Mouse (Mus musculus) layer of hippocampus, postnatal 14 days (tissue): ENCODE measurements at regions not wholly inside any gene's neighbourhood (a gene's known extent, or its start where the extent isn't known, plus 50 kb on each side); places are given as distances from the start of the nearest gene placed in this dataset.
A peak's percentile ranks its signal among the peaks of the same experiment; 100 is the strongest.

Experiments used
- DNase-seq, 2 experiments: peaks; one replicate each; pipeline ENCODE4 v3.0.0; 2021 to 2022; ENCODE audit warnings: low spot score in 2 of 2, mixed read lengths in 1 of 2

GRCm38 (mm10) chr10:97778531-97778930 lies 52.0 kb upstream of the C030005K15Rik start:
- DNase-seq: no peak

DNA sequence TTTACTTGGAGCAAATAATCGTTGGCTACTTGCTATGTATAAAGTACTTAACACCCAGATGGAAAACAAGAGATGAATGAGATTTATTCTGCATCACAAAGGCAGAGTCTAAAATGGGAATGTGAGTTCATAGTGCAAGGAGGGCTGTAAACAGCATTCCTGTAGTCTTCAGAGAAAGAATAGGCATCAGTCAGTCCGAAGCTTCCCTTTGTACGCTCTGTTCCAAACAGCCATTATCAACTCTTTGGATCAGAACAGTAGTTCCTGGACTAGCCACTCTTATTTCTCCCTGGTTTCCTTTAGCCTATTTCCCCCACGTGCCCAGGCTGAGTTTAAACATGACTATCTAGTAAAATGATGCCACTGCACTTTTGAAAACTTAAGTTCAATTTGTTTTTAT lies 52.8 kb upstream of the C030005K15Rik start:
- DNase-seq: no peak

DNA sequence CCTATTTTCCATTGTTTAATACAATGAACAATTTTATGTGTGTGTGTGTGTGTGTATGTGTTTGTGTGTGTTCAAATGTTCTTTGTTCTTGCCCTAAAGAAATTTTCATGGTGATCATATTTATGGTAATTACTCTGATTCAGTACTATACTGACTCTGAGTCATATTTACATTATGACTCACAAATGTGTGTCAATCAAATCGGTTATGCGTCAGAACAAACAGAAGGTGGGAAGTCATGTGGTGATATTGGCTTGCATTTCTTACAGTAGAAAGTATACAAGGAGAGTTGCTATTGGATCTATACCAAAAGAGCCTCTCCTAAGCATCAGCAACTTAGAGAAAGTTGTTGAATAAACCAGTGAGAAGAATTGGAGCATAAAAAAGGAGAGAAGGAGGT lies 67.2 kb upstream of the C030005K15Rik start:
- no peak for DNase-seq

- peak in 1 of 2 experiments; percentile 22 for DNase-seq
Measured at GRCm38 (mm10) chr10:97801448-97802265, 75.1 kb upstream of the C030005K15Rik start.

- DNase-seq: peak in 1 of 2 experiments; percentile 34
Measured at GRCm38 (mm10) chr10:97807947-97808346, 81.4 kb upstream of the C030005K15Rik start.

- peak in 1 of 2 experiments; percentile 37 for DNase-seq
Measured at GRCm38 (mm10) chr10:97842574-97842973, 116.0 kb upstream of the C030005K15Rik start.

DNA sequence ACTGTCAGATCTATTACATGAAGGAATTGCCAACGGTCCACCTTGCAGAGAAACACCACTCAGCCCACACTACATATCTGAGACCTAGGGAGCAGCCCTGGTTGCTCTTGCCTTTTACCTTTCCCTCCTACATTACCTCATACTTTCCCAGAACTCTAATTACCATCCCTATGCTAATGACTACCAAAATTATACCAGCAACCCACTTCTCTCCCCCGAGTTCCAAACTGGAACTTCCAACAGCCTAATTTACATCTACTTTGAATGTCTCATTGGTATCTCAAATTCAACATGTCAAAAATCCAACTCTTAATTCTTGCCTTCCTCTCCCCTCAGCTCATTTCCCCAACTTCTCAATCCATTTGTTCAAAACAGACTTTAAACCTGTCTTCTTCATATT lies 124.9 kb upstream of the C030005K15Rik start:
- no peak for DNase-seq

DNA sequence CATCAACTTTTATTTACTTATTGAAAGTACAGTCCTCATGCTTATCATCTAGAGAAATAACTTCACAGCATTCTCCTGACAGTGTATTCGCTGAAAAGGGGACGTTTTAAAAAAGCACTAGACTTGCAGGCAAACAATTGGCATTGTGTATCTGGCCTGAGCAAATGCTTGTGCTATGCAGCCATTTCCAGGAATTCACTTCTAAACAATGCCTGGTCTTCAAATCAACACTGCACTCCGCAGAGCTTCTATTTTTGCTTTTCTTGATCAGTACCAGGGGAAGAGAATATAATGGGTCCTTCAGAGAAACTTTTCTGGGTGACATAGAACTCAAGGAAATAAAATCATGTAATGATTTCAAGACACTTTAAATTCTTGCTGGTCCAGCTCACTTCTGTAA lies 150.5 kb upstream of the C030005K15Rik start:
- DNase-seq: no peak

- DNase-seq: no peak
Measured at GRCm38 (mm10) chr10:97886049-97886448, 159.5 kb upstream of the C030005K15Rik start.

DNA sequence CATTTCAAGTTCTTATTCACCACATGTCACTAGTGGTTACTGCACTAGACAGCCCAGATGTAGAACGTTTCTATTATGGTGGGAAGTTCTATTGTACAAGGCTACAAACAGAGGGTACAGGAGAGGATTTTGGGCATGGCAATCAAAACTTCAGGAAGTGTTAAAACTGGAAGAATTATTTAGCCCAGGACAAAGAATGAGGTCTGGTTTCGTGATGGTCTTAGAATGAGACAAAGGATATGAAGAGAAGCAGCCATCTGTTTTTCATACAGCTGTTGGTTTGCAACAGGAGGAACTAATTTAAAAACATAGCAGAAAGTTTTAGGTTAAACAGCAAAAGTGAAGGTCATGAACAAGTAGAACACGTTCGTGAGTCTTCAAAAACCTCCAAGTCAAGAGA lies 179.2 kb upstream of the C030005K15Rik start:
- no peak for DNase-seq

- DNase-seq: no peak
Measured at GRCm38 (mm10) chr10:97925568-97925967, 199.0 kb upstream of the C030005K15Rik start.

DNA sequence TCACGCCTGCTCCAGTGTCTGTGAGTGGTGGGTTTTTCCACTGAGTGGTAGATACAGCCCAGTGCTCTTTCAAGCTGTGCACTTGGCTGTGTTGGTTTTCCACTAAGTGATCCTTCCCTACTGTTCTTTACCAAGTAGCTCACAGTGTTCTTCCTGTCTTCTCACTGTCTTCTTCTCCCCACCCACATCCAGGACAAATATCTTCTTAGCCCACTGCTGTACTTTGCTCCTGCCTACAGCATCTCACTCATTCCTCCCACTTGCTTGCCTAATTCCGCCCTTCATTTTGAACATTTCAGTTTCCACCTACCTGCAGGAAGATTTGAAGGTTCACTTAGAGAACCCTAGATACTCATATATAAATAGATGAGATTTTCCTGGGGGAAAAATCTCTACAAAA lies 213.8 kb upstream of the C030005K15Rik start:
- DNase-seq: no peak

DNA sequence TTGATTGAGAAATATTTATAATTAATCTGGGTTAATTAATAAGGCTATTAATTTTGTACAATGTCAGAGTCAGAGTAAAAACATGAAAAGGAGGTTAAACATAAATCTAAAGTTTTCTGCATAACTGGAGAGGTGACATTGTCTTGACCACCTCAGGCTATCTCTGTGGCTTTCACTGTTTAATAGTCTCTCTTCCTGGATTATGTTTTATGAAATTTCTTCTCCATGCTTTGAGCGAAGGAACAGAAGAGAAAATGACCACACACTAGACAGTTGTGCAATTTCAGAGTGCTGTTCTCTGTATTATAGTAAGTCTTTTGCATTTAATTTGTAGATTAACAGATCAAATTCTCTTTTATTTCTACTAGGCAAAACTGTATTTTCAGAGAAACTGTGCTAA lies 239.3 kb upstream of the C030005K15Rik start:
- DNase-seq: no peak

DNA sequence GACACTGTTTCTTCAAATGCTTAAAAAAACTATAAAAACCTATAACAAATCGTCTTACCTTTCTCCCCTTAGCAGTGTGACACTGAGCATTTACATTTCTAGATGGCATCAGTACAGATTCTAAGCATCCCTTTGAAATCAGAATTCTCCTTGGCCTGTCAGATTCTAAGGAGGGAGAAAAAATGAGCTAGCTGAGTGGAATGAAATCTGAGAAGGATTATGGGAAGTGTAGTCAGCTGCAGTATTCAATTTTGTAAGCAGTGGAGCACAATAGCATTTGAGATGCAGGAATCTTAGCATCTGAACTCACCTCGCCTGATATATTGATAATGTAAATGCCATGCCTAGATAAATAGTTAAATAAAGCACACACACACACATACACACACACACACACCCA lies 240.4 kb upstream of the C030005K15Rik start:
- DNase-seq: peak in 1 of 2 experiments; percentile 17

GRCm38 (mm10) chr10:98007037-98007436 lies 280.5 kb upstream of the C030005K15Rik start:
- DNase-seq: peak in 1 of 2 experiments; percentile 25

- no peak for DNase-seq
Measured at GRCm38 (mm10) chr10:98008355-98008754, 281.8 kb upstream of the C030005K15Rik start.

GRCm38 (mm10) chr10:98012916-98013315 lies 286.4 kb upstream of the C030005K15Rik start:
- no peak for DNase-seq

DNA sequence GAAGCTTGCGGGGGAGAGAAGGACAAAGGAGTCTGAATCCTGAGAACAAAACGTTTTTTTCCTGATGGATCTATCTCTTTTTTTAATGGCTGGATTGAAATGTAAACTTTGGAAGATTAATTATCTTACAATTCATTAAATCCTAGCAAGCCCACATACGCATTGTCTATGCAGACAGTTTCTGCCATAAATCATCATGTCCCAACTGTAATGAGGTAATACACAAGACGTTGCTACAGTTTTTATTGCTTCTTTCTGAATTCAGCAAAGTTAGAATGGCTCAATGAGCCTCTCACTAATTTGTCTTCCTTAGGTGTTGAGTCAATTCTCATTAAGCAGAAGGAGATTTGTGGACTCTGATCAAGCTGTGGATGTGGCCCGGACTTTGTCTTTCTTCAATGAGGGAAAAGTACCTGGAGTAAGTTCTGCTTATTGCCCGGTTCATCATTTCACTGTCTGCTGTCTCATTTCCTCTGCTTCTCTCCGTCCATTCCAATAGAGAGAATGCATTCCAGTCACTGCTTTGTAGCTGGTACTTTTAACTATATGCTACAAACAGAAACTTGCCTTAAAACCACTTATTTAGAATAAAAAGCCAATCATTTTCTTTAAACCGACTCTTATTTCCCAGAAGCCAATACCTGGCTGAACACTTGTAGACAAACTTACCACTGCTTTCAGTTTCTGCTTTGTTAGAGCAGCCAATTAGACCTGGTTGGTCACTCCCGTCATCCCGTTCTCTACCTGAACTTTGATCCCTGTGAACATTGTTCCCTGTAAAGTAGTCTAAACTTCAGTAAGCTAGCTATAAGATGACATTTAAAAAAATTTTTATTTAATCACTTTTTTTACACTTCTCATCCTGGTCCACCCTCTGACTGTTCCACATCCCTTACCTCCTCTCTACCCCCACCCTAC lies 288.7 kb upstream of the C030005K15Rik start:
- DNase-seq: no peak

DNA sequence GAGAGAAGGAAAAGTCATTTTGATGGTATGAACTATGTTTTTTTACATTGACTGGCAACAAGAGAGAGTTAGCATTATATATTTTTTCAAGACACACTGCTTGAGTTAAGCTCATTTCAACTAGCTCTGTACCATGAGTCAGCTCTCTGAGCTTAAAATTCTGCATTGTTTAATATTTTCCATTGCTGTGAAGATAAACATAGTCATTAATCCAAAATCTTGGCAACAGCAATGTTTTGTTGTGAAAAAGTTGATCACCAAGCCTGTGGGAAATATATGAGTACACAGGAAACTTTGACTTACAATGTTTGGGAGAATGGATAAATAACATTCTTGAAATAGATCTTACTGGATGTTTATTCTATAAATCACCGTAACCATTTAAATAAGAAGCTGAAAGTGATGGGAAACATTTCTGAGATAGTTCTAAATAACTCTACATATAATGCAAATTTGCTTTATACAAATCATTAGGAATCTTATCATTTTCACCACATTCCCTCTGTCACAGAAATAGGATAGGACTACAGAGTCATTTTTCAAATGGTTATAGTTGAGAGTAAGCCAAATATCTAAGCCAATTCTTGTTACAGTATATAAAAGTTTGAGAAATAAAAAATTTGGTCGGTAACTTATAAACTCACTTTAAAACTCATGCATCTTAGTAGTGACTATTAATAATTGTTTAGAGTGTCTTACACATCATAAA lies 290.2 kb upstream of the C030005K15Rik start:
- no peak for DNase-seq

DNA sequence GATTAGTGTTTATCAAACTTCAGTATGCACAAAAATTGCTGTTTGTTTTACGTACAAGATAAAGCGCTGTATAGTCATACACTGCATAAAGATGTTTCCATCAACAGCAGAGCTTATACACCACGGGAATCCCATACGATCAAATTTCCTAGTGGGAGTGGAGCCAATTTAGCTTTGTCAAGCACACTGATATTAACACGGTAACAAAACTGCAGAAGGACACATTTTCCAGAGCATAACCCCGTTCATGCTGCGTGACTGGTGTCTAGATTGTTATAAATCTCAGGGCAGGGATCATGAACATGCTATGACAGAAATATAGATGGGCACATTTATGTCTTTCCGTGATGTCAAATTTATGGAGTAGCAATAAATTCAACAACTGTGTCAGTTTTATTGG lies 302.6 kb upstream of the C030005K15Rik start:
- DNase-seq: no peak

DNA sequence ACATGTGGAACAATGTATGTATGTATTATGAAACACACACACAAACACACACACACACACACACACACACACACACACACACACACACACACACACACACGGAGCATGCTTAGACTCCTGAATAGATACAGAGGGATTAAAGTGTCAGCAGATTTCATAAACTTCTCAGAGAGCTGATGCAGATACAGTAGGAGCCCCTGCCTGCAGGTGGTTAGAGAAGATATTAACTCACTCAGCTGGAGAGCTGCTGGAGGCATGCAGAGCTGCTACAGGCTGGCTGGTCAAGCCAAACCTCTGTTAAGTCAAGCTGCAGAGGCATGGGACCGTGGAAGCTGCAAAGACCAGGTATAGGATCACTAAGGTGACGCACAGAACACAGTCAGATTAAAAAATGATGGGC lies 303.1 kb upstream of the C030005K15Rik start:
- DNase-seq: no peak
